Mouse (Mus musculus): ENCODE results near the gene Gm17190. TPM values are rescaled to one million over a fixed set of nuclear protein-coding genes. Genes with fewer than 3 reads are reported as not detected.
A peak's percentile ranks its signal among the peaks of the same experiment; 100 is the strongest.

The Gm17190 gene
- polyA plus RNA-seq, 1 experiment from 2014 or later = 0.21 TPM

DNA sequence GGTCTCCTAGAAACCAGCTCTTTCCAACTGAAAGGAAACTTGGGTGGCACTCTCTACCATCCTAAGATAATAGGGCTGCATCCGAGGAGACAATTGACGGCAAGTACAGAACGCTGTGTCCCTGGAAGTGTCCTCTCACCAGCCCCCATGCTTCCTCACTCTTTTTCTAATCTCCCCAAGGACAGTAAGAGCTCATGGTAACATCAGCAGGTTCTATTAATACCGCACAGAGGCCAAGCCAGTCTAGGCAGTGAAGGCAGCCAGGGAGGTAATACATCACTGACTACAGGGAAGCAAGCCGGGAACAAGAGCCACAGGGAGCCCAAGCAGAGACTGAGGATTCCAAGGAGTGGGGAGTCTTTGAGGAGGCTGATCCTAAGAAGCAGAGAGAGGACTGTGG is 43.2 kb downstream of the Gm17190 start:
- no peaks in the 10 kb centered on the region for H3K4me1 ChIP-seq
- no peaks in the 10 kb centered on the region for H3K36me3 ChIP-seq
- no peak for ATAC-seq (ENCODE audit: insufficient read depth, low FRiP score, low read depth)
- no peak overlapping the region for H3K4me3 ChIP-seq (replicated peaks)
- peaks cover 11% of the 10 kb centered on the region for H3K27me3 ChIP-seq (replicated peaks)
- H3K4me2 ChIP-seq = no peak overlapping the region
- 66% methylated on average over 5 of the region's 5 CpGs for WGBS
- no peak overlapping the region for H3K9ac ChIP-seq
- no peak overlapping the region for H3K27ac ChIP-seq
- H3K9me3 ChIP-seq = no peaks in the 10 kb centered on the region

DNA sequence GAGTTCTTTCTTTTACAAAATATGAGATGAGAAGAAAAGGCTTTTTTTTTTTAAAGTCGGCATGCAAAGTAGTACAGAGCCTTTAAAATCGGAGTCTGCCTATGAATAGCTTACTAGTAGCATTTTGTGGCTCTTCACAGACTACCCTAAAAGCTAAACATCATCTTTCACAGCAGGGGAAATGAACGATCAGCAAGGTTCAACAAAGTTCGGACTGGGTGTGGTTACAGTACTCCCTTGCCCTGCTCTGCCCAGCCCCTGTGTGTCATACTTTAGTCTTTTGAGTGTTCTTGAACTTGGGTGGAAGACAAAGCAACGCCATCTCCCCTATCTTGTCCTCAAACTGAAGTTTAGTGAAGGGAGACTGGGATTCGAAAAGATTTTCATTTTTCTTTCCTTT is 44.8 kb downstream of the Gm17190 start:
- H3K27ac ChIP-seq = no peak overlapping the region
- no peak overlapping the region for H3K4me3 ChIP-seq (replicated peaks)
- H3K36me3 ChIP-seq = no peaks in the 10 kb centered on the region
- no peaks in the 10 kb centered on the region for H3K9me3 ChIP-seq
- H3K4me1 ChIP-seq = peaks cover under 1% of the 10 kb centered on the region; the same call in 1 of the 2 replicates
- H3K4me2 ChIP-seq = no peak overlapping the region
- H3K9ac ChIP-seq = no peak overlapping the region
- peaks cover 28% of the 10 kb centered on the region for H3K27me3 ChIP-seq (replicated peaks)
- 62% methylated on average over 6 of the region's 6 CpGs for WGBS
- ATAC-seq (ENCODE audit: insufficient read depth, low FRiP score, low read depth) = no peak

DNA sequence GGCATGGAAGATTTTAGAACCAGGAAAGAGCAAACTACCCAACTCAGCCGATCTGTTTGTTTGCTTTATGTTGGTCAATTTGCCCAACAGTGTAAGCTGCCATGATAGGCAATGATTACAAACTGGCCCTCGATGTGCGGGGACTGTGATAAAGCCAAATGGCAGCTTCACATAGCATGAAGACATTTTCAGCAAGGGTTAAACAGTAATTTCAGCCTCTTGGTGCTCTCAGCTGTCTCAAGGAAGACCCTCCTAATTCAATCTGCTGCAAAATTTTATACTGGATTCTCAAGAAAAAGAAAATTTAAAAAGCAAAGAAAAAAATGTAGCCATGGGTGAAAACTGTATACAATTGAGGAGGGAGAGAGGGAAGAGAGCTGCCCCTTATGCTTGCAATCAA is 47.2 kb downstream of the Gm17190 start:
- no peak for ATAC-seq (ENCODE audit: insufficient read depth, low FRiP score, low read depth)
- Histone ChIP-seq H3K9me3 (no peaks in the 10 kb centered on the region), H3K36me3 (no peaks in the 10 kb centered on the region), H3K9ac (no peak overlapping the region), H3K4me3 (replicated peaks) (no peak overlapping the region), H3K4me2 (no peak overlapping the region), H3K4me1 (peaks cover 15% of the 10 kb centered on the region), H3K27me3 (replicated peaks) (peaks cover 52% of the 10 kb centered on the region), H3K27ac (no peak overlapping the region)
- 70% methylated on average over 3 of the region's 3 CpGs for WGBS

DNA sequence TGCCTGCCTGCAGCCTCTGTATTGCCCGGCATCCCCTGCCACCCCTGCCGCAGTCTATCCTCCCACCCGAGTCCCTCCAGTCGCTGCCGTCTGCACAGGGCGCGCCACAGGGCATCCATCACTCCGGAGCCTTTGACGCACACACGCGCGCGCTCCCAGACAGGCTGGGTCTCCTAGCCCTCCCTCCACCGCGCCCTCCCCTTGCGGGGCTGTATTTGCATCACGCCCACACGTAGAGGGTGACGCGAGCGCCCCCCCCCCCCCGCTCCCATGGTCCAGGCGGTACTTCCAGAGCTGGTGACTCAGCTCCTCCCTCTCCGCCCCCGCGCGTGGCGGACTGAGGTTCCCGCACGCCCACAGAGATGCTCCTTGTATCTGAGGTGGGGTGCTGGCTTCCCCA is 49.2 kb downstream of the Gm17190 start:
- Histone ChIP-seq H3K4me2 (peak overlapping the region; percentile 91), H3K36me3 (no peaks in the 10 kb centered on the region), H3K4me3 (replicated peaks) (peak overlapping the region; percentile 40), H3K27me3 (replicated peaks) (peaks cover 64% of the 10 kb centered on the region), H3K9me3 (no peaks in the 10 kb centered on the region), H3K27ac (no peak overlapping the region), H3K4me1 (peaks cover 15% of the 10 kb centered on the region), H3K9ac (no peak overlapping the region)
- ATAC-seq (ENCODE audit: insufficient read depth, low FRiP score, low read depth) = peak; percentile 61; the same call in 1 of the 2 replicates
- under 1% methylated on average over 28 of the region's 30 CpGs for WGBS

DNA sequence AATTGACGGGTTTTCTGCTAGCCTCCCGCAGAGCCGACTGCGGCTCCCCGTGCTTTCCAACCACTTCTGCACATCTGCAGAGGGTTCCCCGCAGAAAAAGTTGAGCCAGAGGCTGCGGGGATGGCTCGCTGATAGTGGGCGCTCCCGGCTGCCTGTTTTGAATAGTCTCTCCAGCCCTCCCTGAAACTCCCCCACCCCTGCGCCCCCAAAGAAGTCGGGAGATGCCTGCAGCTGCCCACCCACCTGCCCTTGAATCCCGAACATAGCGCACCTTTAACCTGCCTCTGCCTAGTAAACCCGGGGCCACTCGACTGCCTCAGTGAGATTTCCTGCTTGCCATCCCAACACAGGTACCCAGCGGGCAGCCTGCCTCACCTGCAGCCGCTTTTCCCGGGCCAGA is 50.1 kb downstream of the Gm17190 start:
- Histone ChIP-seq H3K36me3 (no peaks in the 10 kb centered on the region), H3K9me3 (no peaks in the 10 kb centered on the region), H3K9ac (no peak overlapping the region), H3K4me1 (peaks cover 15% of the 10 kb centered on the region), H3K27ac (no peak overlapping the region), H3K27me3 (replicated peaks) (peaks cover 64% of the 10 kb centered on the region), H3K4me3 (replicated peaks) (peak overlapping the region; percentile 40), H3K4me2 (peak overlapping the region; percentile 91)
- 0 out of 2 replicates have a peak, but pooled peaks have one; percentile 10 for ATAC-seq (ENCODE audit: insufficient read depth, low FRiP score, low read depth)
- WGBS = 1% methylated on average over 15 of the region's 19 CpGs

DNA sequence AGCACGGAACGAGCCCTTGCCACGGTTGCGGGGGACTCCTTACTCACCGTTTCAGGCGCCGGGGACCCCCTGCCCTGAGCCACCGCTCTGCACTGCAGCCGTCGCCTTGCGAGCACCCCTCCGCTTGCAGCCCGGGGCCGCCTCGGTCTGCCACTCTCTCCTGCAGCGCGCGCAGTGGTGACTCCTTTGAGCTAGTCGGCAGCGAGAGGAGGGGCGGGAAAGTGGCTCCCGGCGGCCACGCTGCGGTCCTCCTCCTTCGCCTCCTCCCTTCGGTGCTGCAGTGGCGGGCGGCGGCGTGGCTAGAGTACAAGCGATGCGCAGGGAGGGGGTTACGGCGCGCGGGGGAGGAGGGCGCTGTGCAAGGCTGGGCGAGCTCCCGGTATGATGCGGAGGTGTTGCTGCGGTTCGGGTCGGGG is 50.6 kb downstream of the Gm17190 start, which contains the start of gene Sv2c:
TSS of gene Sv2c (minus strand) at position 177 of the 416 bp plus-strand sequence.
- Histone ChIP-seq H3K9ac (no peak within 1 kb of the TSS), H3K27ac (no peak within 1 kb of the TSS), H3K9me3 (no peaks in the 10 kb centered on the region), H3K4me3 (replicated peaks) (peak within 1 kb of the TSS; percentile 40), H3K4me2 (peak within 1 kb of the TSS; percentile 91), H3K36me3 (no peaks in the 10 kb centered on the region), H3K27me3 (replicated peaks) (peaks cover 64% of the 10 kb centered on the region), H3K4me1 (peaks cover 15% of the 10 kb centered on the region)
- WGBS = under 1% methylated on average over 32 of the region's 44 CpGs
- ATAC-seq (ENCODE audit: insufficient read depth, low FRiP score, low read depth) = peak; percentile 39

Other genes with a start within 250 kb of the Gm17190 start
- 20.3 and 20.9 TPM in 2 replicates for gene Iqgap2, start 190.1 kb upstream of the Gm17190 start, polyA plus RNA-seq (2015; fragmentation: Nextera tagmentation; extraction: Ambion mirVana)
- 20.6 and 27.9 TPM in 2 replicates for gene Gm20075, start 678 bp upstream of the Gm17190 start, polyA plus RNA-seq (2015; fragmentation: Nextera tagmentation; extraction: Ambion mirVana)
- gene Sv2c, start 50.5 kb downstream of the Gm17190 start, polyA plus RNA-seq (2015; fragmentation: Nextera tagmentation; extraction: Ambion mirVana) = 2.6 TPM in 2 replicates